Mouse (Mus musculus) hematopoietic stem cell, adult 5-6 weeks (primary cell): ENCODE measurements at regions not wholly inside any gene's neighbourhood (a gene's known extent, or its start where the extent isn't known, plus 50 kb on each side); places are given as distances from the start of the nearest gene placed in this dataset.
A peak's percentile ranks its signal among the peaks of the same experiment; 100 is the strongest.

Experiments used
- ATAC-seq, 2 experiments: fragments of 125-278 bp in 1 of 2; replicated peaks in 1 of 2; 2 replicates each; pipeline ENCODE4 v1.8.0; 2016 to 2017; ENCODE audit warnings: inconsistent platforms in 2 of 2, mild to moderate bottlenecking in 2 of 2, moderate number of reproducible peaks in 2 of 2, low read depth in 1 of 2, moderate TSS enrichment in 1 of 2; ENCODE audit not compliant: low FRiP score in 2 of 2, poor library complexity in 2 of 2, severe bottlenecking in 2 of 2, insufficient read depth in 1 of 2, low TSS enrichment in 1 of 2

DNA sequence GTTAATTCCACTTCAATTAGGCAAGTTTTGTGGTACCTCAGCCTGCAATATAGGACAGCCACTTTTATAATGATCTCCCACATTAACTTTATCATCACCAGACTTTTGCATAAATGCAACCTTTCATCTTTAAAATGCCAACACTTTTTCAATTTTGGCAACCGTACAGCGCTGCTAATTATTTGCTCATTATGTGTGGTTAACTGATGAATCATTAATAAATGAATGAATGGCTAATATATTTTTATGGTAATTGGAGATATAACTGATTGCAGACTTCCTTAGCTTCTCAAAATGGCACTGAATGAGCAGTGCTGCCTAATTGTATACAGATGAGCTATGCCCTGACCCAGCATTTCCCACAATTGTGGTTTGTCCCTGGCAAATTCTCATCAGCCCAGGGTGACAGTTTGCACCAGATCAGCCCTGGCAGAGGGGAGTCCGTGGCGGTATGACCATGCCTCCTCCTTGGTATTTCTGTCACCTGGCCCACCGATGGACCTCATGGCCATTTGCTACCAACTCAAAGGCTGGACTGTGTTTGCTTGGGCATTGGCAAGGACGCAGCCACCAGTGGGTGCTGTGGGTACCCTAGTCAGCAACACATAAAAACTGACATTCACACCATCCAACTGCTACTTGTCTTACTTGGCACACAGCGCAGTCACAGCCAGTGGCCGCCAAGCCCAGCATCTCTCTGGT lies 173.7 kb upstream of the Lmo4 start:
- no peak for ATAC-seq

DNA sequence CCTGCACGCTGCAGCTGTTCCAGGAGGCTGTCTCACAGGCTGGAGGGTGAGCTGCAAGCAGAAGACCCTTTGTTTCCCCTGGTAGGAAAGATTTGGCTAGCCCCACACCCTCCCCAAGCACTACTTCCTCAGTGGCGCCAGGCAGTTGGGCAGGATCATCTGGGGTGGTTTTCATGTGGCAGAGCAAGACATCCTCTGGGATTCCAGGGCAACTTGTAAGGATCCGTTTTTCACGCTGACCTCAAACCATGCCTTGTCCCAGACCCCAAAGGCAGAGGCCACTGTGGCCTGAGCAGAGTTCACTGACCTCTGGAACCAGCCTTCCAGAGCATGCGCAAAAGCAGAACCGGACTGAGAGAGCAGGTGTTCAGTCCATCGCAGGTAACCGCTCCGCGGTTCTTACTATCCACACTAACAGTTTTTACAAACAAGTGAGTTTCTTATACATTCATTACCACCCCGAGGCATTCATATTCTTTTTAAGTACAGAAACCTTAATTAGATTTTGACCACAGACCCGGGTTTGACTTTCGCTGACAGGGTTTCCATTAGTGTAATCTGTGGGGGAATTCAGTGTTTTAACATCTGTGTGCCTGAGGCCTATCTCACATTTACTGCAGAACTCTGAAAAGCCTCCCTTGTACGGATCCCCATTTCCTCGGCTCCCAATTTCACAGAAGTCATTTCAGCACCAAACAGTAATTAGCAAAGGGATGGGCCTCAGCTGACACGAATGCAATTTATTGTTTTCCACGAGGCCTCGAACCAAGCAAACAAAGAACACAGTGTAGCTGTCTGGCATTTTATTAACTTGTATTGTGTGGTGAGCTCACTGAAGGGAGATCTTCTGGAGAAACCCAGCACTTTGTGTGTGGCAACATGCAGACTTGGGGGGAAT lies 172.9 kb upstream of the Lmo4 start:
- ATAC-seq, result no peak

DNA sequence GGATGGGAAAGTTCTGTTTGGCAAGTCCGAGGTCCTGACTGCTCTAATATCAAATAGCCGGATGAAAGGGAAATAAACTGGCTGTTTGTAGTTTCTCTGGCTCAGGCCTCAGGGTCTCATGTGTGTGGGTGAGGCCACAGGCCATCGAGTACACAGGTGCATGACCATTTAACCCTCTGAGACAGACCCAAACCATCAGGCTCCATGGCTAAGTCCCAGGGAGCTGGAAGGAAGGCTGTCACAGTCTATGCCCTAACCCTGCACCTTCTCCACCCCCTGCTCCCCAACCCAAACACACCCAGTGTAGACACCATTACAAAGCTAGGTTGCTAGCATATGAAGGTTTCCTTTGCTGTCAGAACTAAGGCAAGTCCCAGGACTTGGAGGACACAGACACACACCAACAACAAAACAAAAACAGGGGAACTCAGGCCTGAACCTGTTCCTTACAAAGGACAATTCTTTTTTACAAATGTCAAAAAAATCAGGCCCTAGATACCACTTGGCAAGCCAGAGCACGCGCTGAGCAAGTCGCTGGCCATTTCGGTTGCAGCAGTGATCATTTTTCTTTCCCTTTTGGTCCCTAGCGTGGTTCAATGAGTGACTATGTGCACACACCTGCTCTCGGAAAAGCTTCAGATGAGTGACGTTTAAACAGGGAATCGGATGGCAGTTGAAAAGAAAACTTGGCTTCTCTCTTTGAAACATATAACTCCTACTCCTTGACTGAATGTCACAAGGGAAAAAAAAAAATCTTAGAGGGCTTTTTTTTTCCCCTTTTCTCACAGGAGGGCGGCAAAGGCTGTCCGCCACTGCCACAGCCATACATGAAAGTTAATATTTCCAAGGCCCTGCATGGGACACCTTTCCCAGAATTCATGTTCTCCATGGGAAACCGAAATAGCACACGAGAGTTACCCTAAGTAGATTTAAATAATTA lies 171.7 kb upstream of the Lmo4 start:
- no peak for ATAC-seq

DNA sequence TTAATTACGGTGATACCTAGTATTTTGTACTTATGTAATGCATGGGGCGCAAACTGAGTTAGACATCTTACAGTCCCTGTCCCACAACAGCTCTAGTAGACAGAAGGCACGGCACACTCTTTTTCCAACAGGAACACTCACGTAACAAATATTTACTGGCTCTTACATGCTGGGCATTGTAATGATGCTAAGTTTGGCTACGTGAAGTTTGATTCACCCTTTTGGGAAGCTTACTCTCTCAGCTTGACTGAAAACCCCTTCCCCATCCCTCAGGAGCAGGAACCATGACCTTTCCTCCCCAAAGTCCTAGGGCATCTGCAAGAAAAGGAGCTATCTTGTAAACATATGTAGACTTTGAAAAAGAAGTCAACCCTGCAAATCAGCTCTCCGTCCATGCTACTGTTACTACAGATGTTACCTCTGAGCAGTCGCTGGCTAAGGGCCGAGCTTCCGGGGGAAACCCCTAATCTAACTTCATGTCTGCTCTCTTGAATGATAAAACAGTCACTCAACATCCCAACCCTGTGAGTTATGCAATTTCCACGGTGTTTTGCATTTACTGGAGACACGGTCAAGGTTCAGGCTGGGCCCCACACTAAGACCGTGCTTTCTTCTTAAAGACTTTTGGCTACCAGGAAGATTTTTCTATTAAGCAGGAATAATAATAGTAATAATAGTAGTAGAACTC lies 170.8 kb upstream of the Lmo4 start:
- ATAC-seq, result no peak

GRCm38 (mm10) chr3:144368300-144368699 lies 163.3 kb upstream of the Lmo4 start:
- peak; percentile 37 to 44; a peak in 3 of 4 replicates for ATAC-seq

GRCm38 (mm10) chr3:144367766-144368116 lies 162.7 kb upstream of the Lmo4 start:
- no peak for ATAC-seq

GRCm38 (mm10) chr3:144366976-144367765 lies 162.2 kb upstream of the Lmo4 start:
- ATAC-seq, result no peak

DNA sequence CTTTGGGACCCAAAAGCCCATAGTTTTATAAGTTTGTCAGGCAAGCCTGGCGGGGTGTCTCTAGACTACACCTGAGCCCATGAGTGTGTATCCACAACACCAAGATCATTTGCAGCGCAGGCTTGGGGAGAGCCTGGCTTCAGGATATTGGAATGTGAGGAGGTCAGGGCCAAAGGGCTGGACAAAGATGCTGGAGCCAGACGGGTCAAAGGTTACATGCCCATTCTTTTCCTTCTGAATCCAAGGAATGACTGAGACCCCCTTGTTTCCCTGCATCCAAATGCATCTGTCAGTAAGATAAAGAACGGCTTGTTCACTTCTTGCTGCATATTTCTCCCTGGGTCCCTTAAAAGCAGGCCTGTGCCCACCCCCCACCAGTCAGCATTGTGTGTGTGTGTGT lies 160.9 kb upstream of the Lmo4 start:
- ATAC-seq, result no peak

DNA sequence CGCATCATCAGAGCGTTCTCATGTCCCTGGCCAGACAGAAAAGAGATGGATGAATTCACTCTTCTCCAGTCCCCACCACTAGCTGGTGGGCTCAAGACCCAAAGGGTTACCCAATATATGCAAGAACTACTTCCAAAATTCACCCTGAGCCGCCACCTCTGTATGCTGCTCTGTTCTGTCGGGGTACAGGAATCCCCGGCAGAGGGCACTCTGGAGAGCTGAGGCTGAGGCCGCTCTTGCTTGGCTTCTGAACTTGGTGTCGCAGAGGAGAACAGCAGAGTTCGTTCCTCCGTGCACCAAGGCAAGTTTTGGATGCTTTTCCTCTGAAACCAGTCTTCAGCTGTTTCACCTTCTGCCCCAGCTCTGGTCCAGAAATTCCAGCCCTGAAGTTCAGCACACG lies 157.5 kb upstream of the Lmo4 start:
- no peak for ATAC-seq

- ATAC-seq, result no peak
Measured at GRCm38 (mm10) chr3:144361203-144361978, 156.4 kb upstream of the Lmo4 start.

GRCm38 (mm10) chr3:144356948-144357295 lies 151.9 kb upstream of the Lmo4 start:
- ATAC-seq, result no peak

- peak; percentile 55 to 68 for ATAC-seq
Measured at GRCm38 (mm10) chr3:144356103-144356947, 151.3 kb upstream of the Lmo4 start.

GRCm38 (mm10) chr3:144352559-144352958 lies 147.5 kb upstream of the Lmo4 start:
- ATAC-seq, result no peak

DNA sequence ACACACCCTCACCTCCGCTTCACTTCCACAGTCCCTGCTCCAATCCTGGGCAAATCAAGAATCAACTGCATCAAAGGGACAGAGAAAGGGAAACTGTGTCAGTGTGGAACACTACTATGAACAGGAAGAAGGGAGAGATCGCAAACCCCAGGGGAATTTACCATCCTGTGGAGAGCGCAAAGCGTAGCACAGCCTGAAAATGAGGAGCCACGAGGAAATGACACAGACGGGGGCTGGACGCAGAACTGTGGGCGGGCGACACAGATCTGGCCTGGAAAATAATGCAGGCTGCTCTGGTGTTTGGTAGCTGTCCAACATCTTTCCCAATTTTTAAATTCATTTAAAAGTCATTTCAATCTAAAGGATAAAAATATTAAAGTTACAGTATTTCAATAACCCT lies 143.4 kb upstream of the Lmo4 start:
- ATAC-seq, result no peak

- ATAC-seq, result no peak
Measured at GRCm38 (mm10) chr3:144335237-144335636, 130.2 kb upstream of the Lmo4 start.
